Mouse (Mus musculus): ENCODE measurements at regions not wholly inside any gene's neighbourhood (a gene's known extent, or its start where the extent isn't known, plus 50 kb on each side); places are given as distances from the start of the nearest gene placed in this dataset.

- peak overlapping the region; percentile 65; the same call in 1 of the 2 replicates for H3K27ac ChIP-seq (ENCODE audit: low read depth, low read length)
These were observed 356.9 kb upstream of the Kcnab2 start for GRCm38 (mm10) chr4:152834421-152835110.

GRCm38 (mm10) chr4:152833411-152834310, 356.0 kb upstream of the Kcnab2 start:
- no peaks in the 10 kb centered on the region for H3K27me3 ChIP-seq (ENCODE audit: control insufficient read depth, insufficient read depth, low read length)
- H3K4me2 ChIP-seq (ENCODE audit: low read depth) = peak overlapping the region; percentile 9; the same call in 1 of the 2 replicates
- peak; percentile 54 for DNase-seq (ENCODE audit: low spot score)
- H3K36me3 ChIP-seq (ENCODE audit: control insufficient read depth, insufficient read depth, low read length) = no peaks in the 10 kb centered on the region
- 16% methylated on average over 23 of the region's 23 CpGs for WGBS
- H3K9ac ChIP-seq (ENCODE audit: low read length) = peak overlapping the region; percentile 32; the same call in 1 of the 2 replicates
- H3K9me3 ChIP-seq (ENCODE audit: control insufficient read depth, low read length) = no peaks in the 10 kb centered on the region
- H3K4me3 ChIP-seq (ENCODE audit: low read depth, low read length) = no peak overlapping the region
- peak overlapping the region; percentile 79 for H3K27ac ChIP-seq (ENCODE audit: low read depth, low read length)
- H3K4me1 ChIP-seq (ENCODE audit: control insufficient read depth, insufficient read depth, low read length) = peaks cover 25% of the 10 kb centered on the region
- ATAC-seq (ENCODE audit: insufficient read depth, low FRiP score, low TSS enrichment) = peak; percentile 79

More at GRCm38 (mm10) chr4:152834421-152835110, 356.9 kb upstream of the Kcnab2 start:
- Histone ChIP-seq H3K27me3 (ENCODE audit: control insufficient read depth, insufficient read depth, low read length) (no peaks in the 10 kb centered on the region), H3K36me3 (ENCODE audit: control insufficient read depth, insufficient read depth, low read length) (no peaks in the 10 kb centered on the region), H3K4me2 (ENCODE audit: low read depth) (no peak overlapping the region), H3K9me3 (ENCODE audit: control insufficient read depth, low read length) (no peaks in the 10 kb centered on the region), H3K4me3 (ENCODE audit: low read depth, low read length) (no peak overlapping the region), H3K4me1 (ENCODE audit: control insufficient read depth, insufficient read depth, low read length) (peaks cover 25% of the 10 kb centered on the region), H3K9ac (ENCODE audit: low read length) (no peak overlapping the region)
- ATAC-seq (ENCODE audit: insufficient read depth, low FRiP score, low TSS enrichment) (no peak), DNase-seq (ENCODE audit: low spot score) (no peak)
- WGBS = 57% methylated on average over 11 of the region's 11 CpGs

DNA sequence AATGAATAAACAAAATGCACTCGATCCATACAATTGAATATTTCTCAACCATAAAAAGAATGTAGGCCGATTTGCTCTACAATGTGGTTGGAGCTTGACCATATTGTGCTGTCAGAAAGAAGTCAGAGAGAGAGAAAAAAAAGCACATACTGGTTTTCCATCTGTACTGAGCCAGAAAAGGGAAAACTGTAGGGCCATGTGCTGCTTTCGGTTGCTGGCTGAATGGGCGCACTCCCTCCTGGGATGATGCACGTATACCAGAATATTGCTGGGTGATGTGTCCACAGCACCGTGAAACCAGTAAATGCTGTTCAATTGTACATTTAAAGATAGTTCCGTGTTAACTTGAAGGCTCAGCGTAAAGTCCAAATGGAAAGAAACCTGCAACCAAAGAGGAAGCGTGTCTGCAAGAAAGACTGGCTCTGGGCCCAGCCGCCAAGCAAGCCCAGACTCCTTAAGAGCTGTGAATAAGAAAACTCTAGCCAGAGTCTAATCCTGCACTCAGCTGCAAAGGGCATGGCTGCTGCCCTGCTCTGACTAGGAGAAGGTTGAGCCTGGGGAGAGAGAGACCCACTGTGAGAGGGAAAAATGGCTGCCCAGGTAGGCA, 355.2 kb upstream of the Kcnab2 start:
- 0 out of 2 replicates have a peak, but pooled peaks cover 4% of the 10 kb centered on the region for H3K9me3 ChIP-seq (ENCODE audit: control insufficient read depth, low read length)
- H3K4me1 ChIP-seq (ENCODE audit: control insufficient read depth, insufficient read depth, low read length) = peaks cover 25% of the 10 kb centered on the region
- H3K4me3 ChIP-seq (ENCODE audit: low read depth, low read length) = no peak overlapping the region
- H3K27me3 ChIP-seq (ENCODE audit: control insufficient read depth, insufficient read depth, low read length) = no peaks in the 10 kb centered on the region
- DNase-seq (ENCODE audit: low spot score) (no peak), ATAC-seq (ENCODE audit: insufficient read depth, low FRiP score, low TSS enrichment) (peak; percentile 39; the same call in 1 of the 2 replicates)
- WGBS = 73% methylated on average over 10 of the region's 10 CpGs
- peak overlapping the region; percentile 32; the same call in 1 of the 2 replicates for H3K9ac ChIP-seq (ENCODE audit: low read length)
- H3K4me2 ChIP-seq (ENCODE audit: low read depth) = no peak overlapping the region
- peak overlapping the region; percentile 79 for H3K27ac ChIP-seq (ENCODE audit: low read depth, low read length)
- no peaks in the 10 kb centered on the region for H3K36me3 ChIP-seq (ENCODE audit: control insufficient read depth, insufficient read depth, low read length)

- DNase-seq (ENCODE audit: low spot score) = peak; percentile 53
- Histone ChIP-seq H3K9me3 (ENCODE audit: control insufficient read depth, low read length) (0 out of 2 replicates have a peak, but pooled peaks cover 4% of the 10 kb centered on the region), H3K36me3 (ENCODE audit: control insufficient read depth, insufficient read depth, low read length) (no peaks in the 10 kb centered on the region), H3K4me3 (ENCODE audit: low read depth, low read length) (no peak overlapping the region), H3K4me2 (ENCODE audit: low read depth) (no peak overlapping the region), H3K27me3 (ENCODE audit: control insufficient read depth, insufficient read depth, low read length) (no peaks in the 10 kb centered on the region), H3K4me1 (ENCODE audit: control insufficient read depth, insufficient read depth, low read length) (no peaks in the 10 kb centered on the region), H3K9ac (ENCODE audit: low read length) (no peak overlapping the region), H3K27ac (ENCODE audit: low read depth, low read length) (no peak overlapping the region)
- ATAC-seq (ENCODE audit: insufficient read depth, low FRiP score, low TSS enrichment) = peak; percentile 50; the same call in 1 of the 2 replicates
- WGBS = 23% methylated on average over 7 of the region's 12 CpGs
These were observed 347.5 kb upstream of the Kcnab2 start for GRCm38 (mm10) chr4:152825185-152825584.

DNA sequence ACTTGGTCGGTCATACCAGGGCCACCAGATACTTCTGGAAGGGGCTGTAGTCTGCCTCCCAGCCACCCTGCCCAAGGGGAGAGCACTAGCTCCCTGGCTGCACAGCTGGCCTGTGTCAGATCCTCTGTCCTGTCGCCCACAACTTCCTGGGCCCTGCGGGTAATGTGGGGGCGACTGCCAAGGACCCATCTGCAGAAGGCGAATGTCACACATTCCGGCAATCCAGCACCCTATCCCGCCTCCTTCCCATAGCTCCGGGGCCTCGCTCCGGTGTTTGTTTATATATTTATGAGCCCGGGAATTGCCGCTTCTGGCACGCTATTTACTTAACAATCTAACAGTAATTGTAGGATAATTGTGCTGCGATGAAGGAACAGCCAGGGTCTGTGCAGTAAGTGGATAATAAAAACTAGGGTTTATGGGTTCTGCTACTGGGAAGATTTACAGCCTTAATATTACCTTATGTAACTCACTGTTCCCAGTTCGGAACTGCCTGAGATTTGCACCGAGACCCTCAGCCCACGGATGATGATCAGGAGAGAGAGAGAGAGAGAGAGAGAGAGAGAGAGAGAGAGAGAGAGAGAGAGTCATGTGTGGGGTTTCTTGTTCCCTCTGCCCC, 338.6 kb upstream of the Kcnab2 start:
- Histone ChIP-seq H3K27me3 (ENCODE audit: control insufficient read depth, insufficient read depth, low read length) (no peaks in the 10 kb centered on the region), H3K4me1 (ENCODE audit: control insufficient read depth, insufficient read depth, low read length) (no peaks in the 10 kb centered on the region), H3K9ac (ENCODE audit: low read length) (no peak overlapping the region), H3K4me3 (ENCODE audit: low read depth, low read length) (no peak overlapping the region), H3K9me3 (ENCODE audit: control insufficient read depth, low read length) (no peaks in the 10 kb centered on the region), H3K4me2 (ENCODE audit: low read depth) (no peak overlapping the region), H3K27ac (ENCODE audit: low read depth, low read length) (no peak overlapping the region), H3K36me3 (ENCODE audit: control insufficient read depth, insufficient read depth, low read length) (no peaks in the 10 kb centered on the region)
- ATAC-seq (ENCODE audit: insufficient read depth, low FRiP score, low TSS enrichment) = no peak
- no peak for DNase-seq (ENCODE audit: low spot score)
- 35% methylated on average over 17 of the region's 17 CpGs for whole genome bisulfite sequencing

GRCm38 (mm10) chr4:152806611-152807010, 328.9 kb upstream of the Kcnab2 start:
- Histone ChIP-seq H3K36me3 (ENCODE audit: control insufficient read depth, insufficient read depth, low read length) (no peaks in the 10 kb centered on the region), H3K9ac (ENCODE audit: low read length) (no peak overlapping the region), H3K27me3 (ENCODE audit: control insufficient read depth, insufficient read depth, low read length) (no peaks in the 10 kb centered on the region), H3K4me1 (ENCODE audit: control insufficient read depth, insufficient read depth, low read length) (no peaks in the 10 kb centered on the region), H3K27ac (ENCODE audit: low read depth, low read length) (no peak overlapping the region), H3K9me3 (ENCODE audit: control insufficient read depth, low read length) (no peaks in the 10 kb centered on the region), H3K4me3 (ENCODE audit: low read depth, low read length) (no peak overlapping the region), H3K4me2 (ENCODE audit: low read depth) (no peak overlapping the region)
- 87% methylated on average over 7 of the region's 7 CpGs for WGBS
- DNase-seq (ENCODE audit: low spot score) (no peak), ATAC-seq (ENCODE audit: insufficient read depth, low FRiP score, low TSS enrichment) (no peak)

GRCm38 (mm10) chr4:152799392-152799791, 321.7 kb upstream of the Kcnab2 start:
- Histone ChIP-seq H3K9me3 (ENCODE audit: control insufficient read depth, low read length) (no peaks in the 10 kb centered on the region), H3K36me3 (ENCODE audit: control insufficient read depth, insufficient read depth, low read length) (no peaks in the 10 kb centered on the region), H3K4me1 (ENCODE audit: control insufficient read depth, insufficient read depth, low read length) (no peaks in the 10 kb centered on the region), H3K27ac (ENCODE audit: low read depth, low read length) (no peak overlapping the region), H3K4me3 (ENCODE audit: low read depth, low read length) (no peak overlapping the region), H3K27me3 (ENCODE audit: control insufficient read depth, insufficient read depth, low read length) (no peaks in the 10 kb centered on the region), H3K9ac (ENCODE audit: low read length) (no peak overlapping the region), H3K4me2 (ENCODE audit: low read depth) (no peak overlapping the region)
- 18% methylated on average over 10 of the region's 10 CpGs for WGBS
- DNase-seq (ENCODE audit: low spot score) = peak; percentile 79
- no peak for ATAC-seq (ENCODE audit: insufficient read depth, low FRiP score, low TSS enrichment)

GRCm38 (mm10) chr4:152788431-152788830, 310.8 kb upstream of the Kcnab2 start:
- Histone ChIP-seq H3K4me3 (ENCODE audit: low read depth, low read length) (no peak overlapping the region), H3K9me3 (ENCODE audit: control insufficient read depth, low read length) (no peaks in the 10 kb centered on the region), H3K27ac (ENCODE audit: low read depth, low read length) (no peak overlapping the region), H3K9ac (ENCODE audit: low read length) (no peak overlapping the region), H3K4me2 (ENCODE audit: low read depth) (no peak overlapping the region), H3K27me3 (ENCODE audit: control insufficient read depth, insufficient read depth, low read length) (no peaks in the 10 kb centered on the region), H3K36me3 (ENCODE audit: control insufficient read depth, insufficient read depth, low read length) (no peaks in the 10 kb centered on the region), H3K4me1 (ENCODE audit: control insufficient read depth, insufficient read depth, low read length) (no peaks in the 10 kb centered on the region)
- ATAC-seq (ENCODE audit: insufficient read depth, low FRiP score, low TSS enrichment) = no peak
- WGBS = 84% methylated on average over 7 of the region's 7 CpGs
- no peak for DNase-seq (ENCODE audit: low spot score)
